Comparison of ENCODE assay signal across 34 mouse cellular contexts in the genomic region with DNA sequence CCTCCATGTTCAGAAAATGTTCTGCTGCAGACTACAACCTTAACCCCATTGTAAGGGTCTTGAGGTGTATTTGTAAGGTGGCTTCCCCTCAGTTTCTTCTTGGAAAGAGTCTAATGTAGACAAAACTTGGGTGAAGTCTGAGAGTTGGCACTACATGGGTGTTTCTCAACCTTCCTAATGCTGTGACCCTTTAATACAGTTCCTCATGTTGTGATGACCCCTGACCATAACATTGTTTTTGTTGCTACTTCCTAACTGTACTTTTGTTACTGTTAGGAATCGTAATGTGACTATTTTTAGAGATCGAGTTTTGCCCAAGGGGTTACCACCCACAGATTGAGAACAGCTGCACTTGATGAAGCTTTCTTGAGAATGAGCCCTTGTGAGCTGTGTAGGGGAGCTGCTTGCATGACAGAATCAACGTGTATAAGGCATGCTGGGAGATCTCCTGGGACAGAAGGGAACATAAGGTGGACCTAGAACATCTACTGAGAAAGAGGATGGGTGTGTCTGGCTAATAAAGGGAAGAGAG. TPM values are rescaled to one million over a fixed set of nuclear protein-coding genes. Genes with fewer than 3 reads are reported as not detected.
A peak's percentile ranks its signal among the peaks of the same experiment; 100 is the strongest.
DNase-seq lines count a peak whose midpoint lies in the region; ATAC-seq and TF ChIP-seq lines count a peak whose summit lies in the region.
"Had no signal": no experiment of that assay in that cellular context is flagged by ENCODE, and none has a peak within 500 bp of the region (broad histone marks: within the 10 kb centered on the region; RNA-seq: fewer than 3 reads in every experiment).

No protein-coding gene starts in this region.

- no peaks in the 10 kb centered on the region for H3K79me3 ChIP-seq in C2C12 (ENCODE audit: low read depth)

- DNase-seq in heart, adult 11 months, result peak; percentile 78
- DNase-seq in heart, postnatal 4 days, result no peak
- DNase-seq in lung, postnatal 10 days, result peak; percentile 11
- no peak for DNase-seq in lung, postnatal 36 days
- DNase-seq in embryonic facial prominence, embryonic 14.5 days (ENCODE audit: low spot score), result peak; percentile 29
- DNase-seq in kidney, adult 18-20 months, result no peak
- DNase-seq in layer of hippocampus, adult 8-10 months (ENCODE audit: low spot score in 2 of 2), result no peak
- DNase-seq: adrenal gland, adult 8-10 months; adrenal gland, postnatal 25 days; cerebellum, adult 11-12 months; cerebellum, adult 8-10 months; cerebellum, postnatal 10 days; cerebellum, postnatal 36 days; embryo, embryonic 11 days; gastrocnemius, postnatal 10 days; gastrocnemius, postnatal 36 days; heart, postnatal 14 days; kidney, adult 11 months had no signal

- H3K9ac ChIP-seq in embryonic facial prominence, embryonic 14.5 days (ENCODE audit: low read depth, low read length), result no peak overlapping the region
- H3K9ac ChIP-seq: forebrain, embryonic 12.5 days; forebrain, embryonic 15.5 days; heart, embryonic 12.5 days; heart, embryonic 15.5 days; hindbrain, embryonic 12.5 days; intestine, embryonic 15.5 days had no signal

- no peaks in the 10 kb centered on the region for H3K36me3 ChIP-seq in C2C12 (ENCODE audit: control insufficient read depth, insufficient read depth)
- H3K36me3 ChIP-seq in embryonic facial prominence, embryonic 14.5 days (ENCODE audit: control insufficient read depth, insufficient read depth, low read length), result no peaks in the 10 kb centered on the region
- H3K36me3 ChIP-seq: forebrain, embryonic 12.5 days; forebrain, embryonic 15.5 days; heart, embryonic 12.5 days; heart, embryonic 15.5 days; hindbrain, embryonic 12.5 days; intestine, embryonic 15.5 days had no signal

- H3K4me1 ChIP-seq in embryonic facial prominence, embryonic 14.5 days (ENCODE audit: control insufficient read depth, insufficient read depth, low read length), result peaks cover 32% of the 10 kb centered on the region
- H3K4me1 ChIP-seq: forebrain, embryonic 15.5 days; intestine, embryonic 15.5 days had no signal

- TF ChIP-seq CTCF in C2C12 (IDR thresholded peaks at IDR 0.05; ENCODE audit: control insufficient read depth, insufficient read depth, insufficient read length), result no peak

- no peak overlapping the region for H3ac ChIP-seq in C2C12 (ENCODE audit: control insufficient read depth, insufficient read length, low read depth)

- H3K9me3 ChIP-seq in embryonic facial prominence, embryonic 14.5 days (ENCODE audit: control insufficient read depth, low read length), result no peaks in the 10 kb centered on the region
- H3K9me3 ChIP-seq: forebrain, embryonic 12.5 days; forebrain, embryonic 15.5 days; heart, embryonic 12.5 days; heart, embryonic 15.5 days; hindbrain, embryonic 12.5 days; intestine, embryonic 15.5 days had no signal

- H3K27me3 ChIP-seq in C2C12 (ENCODE audit: control insufficient read depth, insufficient read depth, insufficient read length), result no peaks in the 10 kb centered on the region
- no peaks in the 10 kb centered on the region for H3K27me3 ChIP-seq in embryonic facial prominence, embryonic 14.5 days (replicated peaks; ENCODE audit: control insufficient read depth, insufficient read depth, low read length)
- H3K27me3 ChIP-seq: forebrain, embryonic 12.5 days; forebrain, embryonic 15.5 days; heart, embryonic 15.5 days; hindbrain, embryonic 12.5 days; intestine, embryonic 15.5 days; Patski had no signal

- no peak overlapping the region for H3K4me2 ChIP-seq in embryonic facial prominence, embryonic 14.5 days (ENCODE audit: low read depth, low read length)
- H3K4me2 ChIP-seq: forebrain, embryonic 12.5 days; forebrain, embryonic 15.5 days; heart, embryonic 12.5 days; heart, embryonic 15.5 days; hindbrain, embryonic 12.5 days; intestine, embryonic 15.5 days had no signal

- WGBS in embryonic facial prominence, embryonic 14.5 days, result 14% methylated on average over 3 of the region's 3 CpGs

- ATAC-seq in embryonic facial prominence, embryonic 14.5 days (ENCODE audit: low read depth), result no peak
- ATAC-seq: forebrain, embryonic 15.5 days; hindbrain, embryonic 16.5 days; intestine, embryonic 15.5 days; Patski had no signal

- H3K4me3 ChIP-seq in C2C12 (ENCODE audit: insufficient read depth, poor library complexity, severe bottlenecking), result no peak overlapping the region
- no peak overlapping the region for H3K4me3 ChIP-seq in embryonic facial prominence, embryonic 14.5 days (ENCODE audit: low read depth, low read length)
- H3K4me3 ChIP-seq: erythroblast, embryonic 14.5 days; forebrain, embryonic 12.5 days; forebrain, embryonic 15.5 days; heart, embryonic 12.5 days; heart, embryonic 15.5 days; hindbrain, embryonic 12.5 days; intestine, embryonic 15.5 days had no signal

- H3K27ac ChIP-seq in embryonic facial prominence, embryonic 14.5 days (replicated peaks; ENCODE audit: low read depth, low read length), result no peak overlapping the region
- H3K27ac ChIP-seq: forebrain, embryonic 12.5 days; forebrain, embryonic 15.5 days; heart, embryonic 15.5 days; hindbrain, embryonic 12.5 days; intestine, embryonic 15.5 days had no signal

- no peaks in the 10 kb centered on the region for H3K79me2 ChIP-seq in C2C12 (ENCODE audit: control insufficient read depth, insufficient read depth)

TF ChIP-seq in C2C12, 6 proteins besides CTCF, POLR2A, EP300 and RAD21:
- no peak for TF ChIP-seq MAX (IDR thresholded peaks at IDR 0.05)
- TF ChIP-seq MYOD1 (IDR thresholded peaks at IDR 0.05; ENCODE audit: control insufficient read depth, insufficient read length, low read depth), result peak; percentile 46
- no peak for TF ChIP-seq FOSL1 (IDR thresholded peaks at IDR 0.05; ENCODE audit: insufficient read depth, low read length, poor library complexity, severe bottlenecking)

RNA-seq across cellular contexts. Expression of a gene that starts 9.3 kb away (rescaled TPM):
- total RNA-seq in heart, postnatal 4 days (2021), result 10 to 100 TPM; 44.7 to 46.9 TPM
- polyA plus RNA-seq in C2C12 (2012; fragmentation: generic; extraction: Trizol), result 39.9 TPM
- polyA plus RNA-seq in embryonic facial prominence, embryonic 14.5 days (2014; fragmentation: Nextera tagmentation; extraction: Ambion mirVana), result 104 and 112 TPM in 2 replicates
- 10 to 100 TPM; 19.5 to 27.1 (median 23.1) TPM for total RNA-seq in layer of hippocampus, adult 8-10 months (2022)

RNA-seq across cellular contexts. Expression of a gene that starts 29.6 kb away (rescaled TPM):
- total RNA-seq in heart, postnatal 4 days (2021), result not detected
- not detected for polyA plus RNA-seq in C2C12 (2012; fragmentation: generic; extraction: Trizol)
- not detected in 2 replicates for polyA plus RNA-seq in embryonic facial prominence, embryonic 14.5 days (2014; fragmentation: Nextera tagmentation; extraction: Ambion mirVana)
- not detected for total RNA-seq in layer of hippocampus, adult 8-10 months (2022)
- total RNA-seq: adrenal gland, postnatal 25 days; ES-E14; gastrocnemius, postnatal 10 days; gastrocnemius, postnatal 36 days; granulocyte monocyte progenitor cell, adult 5-6 weeks; heart, postnatal 14 days; hematopoietic stem cell, adult 5-6 weeks had no signal
- polyA plus RNA-seq: brain, embryonic 14.5 days; cortical plate, adult 2 months; embryonic facial prominence, embryonic 11.5 days; erythroblast, embryonic 14.5 days; forebrain, embryonic 12.5 days; heart, embryonic 12.5 days; heart, embryonic 15.5 days; hindbrain, embryonic 12.5 days; hindbrain, embryonic 16.5 days; intestine, embryonic 15.5 days; Patski had no signal

Comparison
In these comparisons a context has a peak if more than half of its experiments do, and no peak if none do; other contexts are left out.
1. DNase-seq: peak in heart, adult 11 months (single experiment), lung, postnatal 10 days (single experiment) and embryonic facial prominence, embryonic 14.5 days (single experiment); none in heart, postnatal 4 days (single experiment), lung, postnatal 36 days (single experiment), kidney, adult 18-20 months (single experiment) and layer of hippocampus, adult 8-10 months (0 of 2).